Mouse (Mus musculus): Measurements from ENCODE around the gene Tsacc. TPM values are rescaled to one million over a fixed set of nuclear protein-coding genes. Genes with fewer than 3 reads are reported as not detected.

The Tsacc gene
- total RNA-seq (2023): 1 to 10 TPM; 1.4 to 2.1 TPM

GRCm38 (mm10) chr3:88296561-88297318 is at the start of gene Tsacc, which contains the start of gene Cct3:
Gene Tsacc (minus strand): TSS chr3:88296999.
Gene Cct3 (plus strand): TSS chr3:88297116.

DNA sequence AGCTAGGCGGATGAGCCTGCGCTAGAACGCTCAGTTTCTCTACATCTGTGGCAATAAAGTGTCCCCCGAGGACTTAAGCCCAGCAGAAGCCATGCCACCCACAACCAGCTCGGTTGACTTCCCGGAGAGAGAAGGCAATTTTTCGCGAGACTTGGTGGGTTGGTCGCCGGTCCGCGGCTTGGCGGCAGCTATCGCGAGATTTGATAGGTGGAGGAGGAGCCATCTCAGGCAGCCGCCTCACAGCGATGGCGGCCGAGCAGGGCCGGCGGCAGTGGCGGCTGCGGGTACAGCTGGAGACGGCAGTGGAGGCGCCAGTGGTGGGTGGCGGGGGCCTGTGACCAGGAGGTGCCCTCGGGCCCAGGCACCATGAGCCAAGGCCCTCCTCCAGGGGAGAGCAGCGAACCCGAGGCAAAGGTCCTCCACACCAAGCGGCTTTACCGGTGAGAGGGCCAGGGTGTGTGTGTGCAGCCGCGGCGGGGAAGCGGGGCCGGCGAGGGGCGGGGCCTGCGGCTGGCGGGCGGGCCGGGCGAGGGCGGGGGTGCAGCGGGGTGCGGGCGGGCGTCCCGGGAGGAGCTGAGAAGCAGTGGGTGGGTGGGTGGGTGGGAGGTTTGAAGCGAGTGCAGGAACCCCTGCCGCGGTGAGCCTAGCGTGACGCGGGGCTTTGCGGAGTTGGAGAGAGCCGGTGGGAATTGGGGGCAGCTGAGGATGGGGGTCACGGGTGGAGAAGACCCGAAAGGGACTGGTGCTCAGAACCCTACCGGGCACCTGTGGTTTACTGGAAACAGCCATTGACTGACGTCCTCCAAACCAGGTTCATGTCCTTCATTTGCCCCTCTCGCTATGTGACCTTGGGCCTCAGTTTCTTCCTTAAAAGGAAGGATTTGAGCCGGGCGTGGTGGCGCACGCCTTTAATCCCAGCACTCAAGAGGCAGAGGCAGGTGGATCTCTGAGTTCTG is 39.5 kb upstream of the Tsacc start, which contains the start of the genes Tmem79 and Smg5:
Tmem79 (minus strand) TSS at position 91 of the 956 bp plus-strand sequence.
Smg5 (plus strand) TSS at position 203 of the 956 bp plus-strand sequence.

DNA sequence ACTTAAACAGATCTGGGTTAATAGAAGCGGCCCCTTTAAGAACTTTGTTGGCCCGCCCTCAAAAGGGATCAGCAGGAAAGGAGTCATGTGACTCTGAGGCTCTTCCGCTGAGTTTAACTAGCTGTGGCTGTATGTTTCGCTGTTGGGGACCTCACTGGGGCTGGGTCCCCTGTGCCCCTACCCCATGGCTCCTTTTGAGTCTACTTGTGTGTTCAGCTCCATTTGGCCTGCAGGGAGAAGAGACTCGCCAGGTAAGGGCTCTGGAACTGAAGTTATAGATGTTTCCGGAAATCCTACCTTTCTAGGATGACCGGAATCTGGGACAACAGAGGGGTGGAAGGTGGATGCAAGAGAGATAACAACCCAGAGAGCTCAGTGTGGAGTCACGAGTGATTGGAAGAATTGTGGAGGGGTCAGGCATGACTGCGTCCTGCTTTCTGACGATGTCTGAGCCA is 28.2 kb upstream of the Tsacc start, which contains the start of gene Glmp:
Glmp (plus strand) TSS at position 73 of the 455 bp plus-strand sequence.

DNA sequence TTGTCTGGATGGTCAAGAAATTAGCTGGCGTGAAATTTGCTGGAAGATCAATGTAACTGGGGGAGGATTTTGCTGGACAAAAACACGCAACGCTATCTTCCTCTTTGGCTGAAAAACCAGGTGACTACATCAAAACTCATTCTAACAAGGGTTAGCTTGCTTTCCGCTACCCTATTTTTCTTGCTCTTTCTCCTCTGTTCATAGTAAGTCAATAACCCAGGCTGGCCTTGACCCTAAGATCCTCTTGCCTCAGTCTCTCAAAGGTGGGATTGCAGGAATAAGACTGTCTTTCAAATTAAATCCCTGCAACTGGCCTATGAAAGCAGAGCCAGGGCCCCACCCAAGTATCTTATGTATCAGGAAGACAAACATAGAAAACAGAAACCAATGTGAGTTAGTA is 9.7 kb downstream of the Tsacc start, which contains the start of gene Gm38392:
Gm38392 (minus strand) TSS at position 101 of the 400 bp plus-strand sequence.

GRCm38 (mm10) chr3:88254268-88254926 is 42.4 kb downstream of the Tsacc start, which contains the start of gene Rhbg:
Gene Rhbg (minus strand): TSS chr3:88254709.

Other genes with a start within 250 kb of the Tsacc start
- gene Naxe, start 238.5 kb downstream of the Tsacc start, total RNA-seq (2023): 10 to 100 TPM; 23.6 to 27.3 TPM
- not detected for gene Ttc24, start 218.7 kb downstream of the Tsacc start, total RNA-seq (2023)
- gene Iqgap3, start 215.0 kb downstream of the Tsacc start, total RNA-seq (2023): 10 to 100 TPM; 31.6 to 33.7 TPM
- 100 to 1,000 TPM in 1 of 2 experiments, 10 to 100 TPM in 1; 73.1 to 107 TPM for gene Mef2d, start 154.6 kb downstream of the Tsacc start, total RNA-seq (2023)
- gene Rhbg, start 42.3 kb downstream of the Tsacc start, total RNA-seq (2023): not detected
- not detected for gene Gm38392, start 9.8 kb downstream of the Tsacc start, total RNA-seq (2023)
- gene Cct3, start 117 bp upstream of the Tsacc start, total RNA-seq (2023): 10 to 100 TPM; 57.5 to 65.8 TPM
- 100 to 1,000 TPM; 128 to 130 TPM for gene Glmp, start 28.0 kb upstream of the Tsacc start, total RNA-seq (2023)
- under 1 TPM; 0.71 to 0.79 TPM for gene Tmem79, start 39.1 kb upstream of the Tsacc start, total RNA-seq (2023)
- 10 to 100 TPM; 42.3 to 42.6 TPM for gene Smg5, start 39.3 kb upstream of the Tsacc start, total RNA-seq (2023)
- gene Paqr6, start 67.6 kb upstream of the Tsacc start, total RNA-seq (2023): not detected
- gene Bglap3, start 75.7 kb upstream of the Tsacc start, total RNA-seq (2023): 1 to 10 TPM; 1.5 to 5.5 TPM
- 10 to 100 TPM in 1 of 2 experiments, 1 to 10 TPM in 1; 3.7 to 11.5 TPM for gene Bglap2, start 81.7 kb upstream of the Tsacc start, total RNA-seq (2023)
- 10 to 100 TPM; 16.8 to 30.3 TPM for gene Bglap, start 87.5 kb upstream of the Tsacc start, total RNA-seq (2023)
- 10 to 100 TPM; 61.1 to 63.9 TPM for gene Pmf1, start 113.3 kb upstream of the Tsacc start, total RNA-seq (2023)
- 10 to 100 TPM; 22.4 to 22.5 TPM for gene Slc25a44, start 128.1 kb upstream of the Tsacc start, total RNA-seq (2023)
- 100 to 1,000 TPM; 326 to 366 TPM for gene Sema4a, start 164.2 kb upstream of the Tsacc start, total RNA-seq (2023)
- gene Lmna, start 213.0 kb upstream of the Tsacc start, total RNA-seq (2023): 10 to 100 TPM; 10.1 to 20.2 TPM
- under 1 TPM; 0.11 to 0.13 TPM for gene Mex3a, start 235.4 kb upstream of the Tsacc start, total RNA-seq (2023)